Mouse (Mus musculus) adrenal gland, adult 18-20 months (tissue): Measurements from ENCODE around the gene Zfp740. TPM values are rescaled to one million over a fixed set of nuclear protein-coding genes. Genes with fewer than 3 reads are reported as not detected.
A peak's percentile ranks its signal among the peaks of the same experiment; 100 is the strongest.
"Not testable (repeated sequence)": the region's sequence is repeated elsewhere in the genome, so short reads cannot be mapped to it uniquely, and the experiment has no call there.

Source experiments
- DNase-seq, 2 experiments: peaks; one replicate each; pipeline ENCODE4 v3.0.0; 2021 to 2022; ENCODE audit warnings: low spot score in 2 of 2
- long read RNA-seq, 2 experiments: library from polyadenylated mRNA; stranded (forward); transcript quantifications; one replicate each; pipeline ENCODE4 v2.0.0; 2021
- total RNA-seq, 2 experiments: library from RNA; stranded (reverse); gene quantifications; 1 replicate in 1 of 2; 2 replicates in 1 of 2; pipeline ENCODE4 v1.2.3; 2021

The Zfp740 gene
- total RNA-seq = 10 to 100 TPM; 49.8 to 65.0 TPM
- long read RNA-seq, experiment 1, full-length matches to known transcripts = 10 of 42 reads
- long read RNA-seq, experiment 1, partial matches to known transcripts = 5 of 42 reads
- long read RNA-seq, experiment 1, other reads (novel, unspliced or antisense) = 27 of 42 reads
- long read RNA-seq, experiment 2, full-length matches to known transcripts = 14 of 94 reads
- long read RNA-seq, experiment 2, partial matches to known transcripts = 9 of 94 reads
- long read RNA-seq, experiment 2, other reads (novel, unspliced or antisense) = 71 of 94 reads

DNA sequence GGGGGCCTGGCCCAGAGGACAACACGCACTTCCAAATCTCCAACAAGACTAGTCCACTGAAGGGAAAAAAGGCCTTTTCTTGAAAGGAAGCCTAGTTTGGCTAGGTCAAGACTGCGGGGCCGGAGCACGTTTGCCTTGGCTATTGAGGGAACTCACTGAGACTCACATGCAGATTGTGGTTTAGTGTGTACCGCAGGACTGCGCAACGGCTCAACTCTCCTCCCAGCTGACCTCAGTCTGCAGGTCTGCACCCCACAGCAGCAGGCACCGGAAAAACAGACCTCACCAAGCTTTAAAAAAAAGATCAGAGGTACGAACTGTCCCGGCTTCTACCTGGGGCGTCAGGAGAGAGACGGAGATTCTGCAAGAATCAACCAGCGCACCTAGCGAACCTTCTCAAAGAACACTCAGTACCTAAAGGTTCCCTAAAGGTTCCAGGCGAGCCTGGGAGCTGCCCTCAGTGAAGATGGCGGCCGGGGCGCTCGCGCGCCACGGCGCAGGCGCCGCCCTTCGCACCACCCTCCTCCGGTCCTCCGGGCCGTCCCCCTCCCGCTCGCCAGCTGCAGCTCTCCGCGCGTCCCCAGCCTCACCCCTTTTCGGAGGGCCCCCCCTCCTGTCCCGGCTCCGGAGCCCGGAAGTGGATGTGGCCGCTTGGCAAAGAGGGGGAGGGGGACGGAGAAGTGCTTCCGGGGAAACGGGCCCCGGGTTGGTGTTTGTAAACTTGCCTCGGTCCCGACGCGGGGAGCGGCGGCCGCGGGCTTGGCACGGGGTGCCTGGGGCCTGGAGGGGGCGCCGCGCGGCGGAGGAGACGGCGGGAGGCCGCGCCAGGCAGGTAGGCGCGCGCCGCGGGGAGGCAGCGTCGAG lies at the start of gene Zfp740:
Zfp740 (plus strand) TSS at position 279 of the 864 bp plus-strand sequence.
- peak; percentile 88 for DNase-seq

DNA sequence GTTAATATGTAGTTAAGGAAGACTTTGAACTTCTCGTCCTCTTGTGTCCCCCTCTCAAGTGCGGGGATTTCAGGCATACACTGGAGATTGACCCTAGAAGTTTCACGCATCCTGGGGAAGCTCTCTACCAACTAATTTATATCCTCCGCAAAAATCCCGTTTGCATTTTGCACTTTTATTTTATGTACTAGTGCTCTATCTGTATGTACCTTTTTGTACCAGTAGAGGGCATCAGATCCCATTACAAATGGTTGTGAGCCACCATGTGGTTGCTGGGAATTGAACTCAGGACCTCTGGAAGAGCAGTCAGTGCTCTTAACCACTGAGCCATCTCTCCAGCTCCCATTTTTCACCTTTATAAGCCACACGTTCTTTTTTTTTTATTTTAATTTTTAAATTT lies 48.0 kb upstream of the Zfp740 start:
- not testable (repeated sequence) for DNase-seq

DNA sequence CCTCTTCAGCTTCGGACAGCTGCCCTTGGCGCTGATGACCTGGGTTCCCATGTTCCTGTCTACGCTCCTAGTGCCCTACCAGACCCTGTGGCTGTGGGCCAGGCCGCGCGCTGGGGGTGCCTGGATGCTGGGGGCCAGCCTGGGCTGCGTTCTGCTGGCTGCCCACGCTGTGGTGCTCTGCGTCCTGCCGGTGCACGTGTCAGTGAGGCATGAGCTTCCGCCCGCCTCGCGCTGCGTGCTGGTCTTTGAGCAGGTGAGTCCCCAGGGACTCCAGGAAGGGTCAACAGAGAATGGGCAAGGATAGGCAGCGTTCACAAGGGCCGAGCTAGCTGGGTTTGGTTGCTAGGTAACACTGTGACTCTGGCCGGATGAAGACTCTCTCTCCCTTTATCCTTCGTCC lies 46.2 kb upstream of the Zfp740 start:
- no peak for DNase-seq

DNA sequence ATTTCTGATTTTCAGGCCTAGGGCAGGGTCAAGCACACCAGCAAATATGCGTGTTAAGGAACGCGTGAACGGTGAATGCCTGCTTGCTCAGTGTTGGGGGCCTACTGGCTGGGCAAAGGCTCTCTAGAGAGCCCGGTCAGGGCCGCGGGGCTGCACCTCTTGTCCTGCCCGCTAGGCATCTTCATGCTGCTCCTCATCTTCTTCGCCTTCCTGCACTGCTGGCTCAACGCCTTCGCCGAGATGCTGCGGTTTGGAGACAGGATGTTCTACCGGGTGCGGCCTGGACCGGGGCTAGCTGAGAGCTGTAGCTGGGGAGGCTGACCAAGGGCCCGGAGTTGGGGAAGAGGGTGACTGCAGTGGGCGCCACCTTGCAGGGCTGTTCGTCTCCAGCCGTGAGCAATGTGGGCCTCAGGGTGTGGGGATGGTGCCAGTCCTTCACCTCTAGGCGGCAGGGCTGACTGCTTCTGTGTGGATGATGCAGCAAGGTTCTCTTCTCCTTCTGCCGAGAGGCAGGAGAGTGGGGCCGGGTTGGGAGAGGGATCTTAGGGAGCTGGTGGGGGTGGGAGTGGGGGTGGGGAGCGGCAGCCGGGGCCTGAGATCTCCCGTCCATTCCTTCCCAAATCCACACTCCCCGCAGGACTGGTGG lies 42.5 kb upstream of the Zfp740 start:
- no peak for DNase-seq

DNA sequence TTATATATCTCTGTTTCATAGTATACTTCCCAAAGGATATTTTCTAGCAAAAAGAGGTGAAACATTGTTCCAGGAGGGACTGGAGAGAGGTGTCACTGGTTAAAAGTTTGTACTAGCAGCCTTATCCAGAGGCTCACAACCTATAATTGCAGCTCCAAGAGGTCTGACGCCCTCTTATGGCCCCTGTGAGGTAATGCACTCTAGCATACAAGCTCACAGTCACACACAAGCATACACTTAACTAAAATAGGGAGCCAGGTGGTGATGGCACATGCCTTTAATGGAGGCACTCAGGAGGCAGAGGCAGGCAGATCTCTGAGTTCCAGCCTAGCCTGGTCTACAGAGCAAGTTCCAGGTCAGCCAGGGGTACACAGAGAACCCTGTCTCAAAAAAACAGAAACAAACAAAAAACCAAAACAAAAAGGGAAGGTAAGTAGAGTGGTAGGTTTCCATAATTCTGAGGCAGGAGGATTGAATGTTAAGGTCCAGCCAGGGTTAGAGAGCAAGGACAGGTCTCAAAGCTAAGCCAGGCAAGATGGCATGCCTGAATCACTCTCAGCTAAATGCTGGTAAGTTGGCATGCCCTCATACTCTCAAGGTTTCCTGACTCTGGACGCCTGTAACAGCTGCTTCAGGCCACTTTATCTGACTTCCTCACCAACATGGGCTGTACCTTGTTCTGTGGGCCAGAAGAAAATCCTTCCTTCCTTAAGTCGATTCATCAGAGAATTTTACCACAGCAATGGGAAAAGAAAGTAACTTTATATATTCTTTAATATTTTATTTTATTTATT lies 39.0 kb upstream of the Zfp740 start:
- no peak for DNase-seq

DNA sequence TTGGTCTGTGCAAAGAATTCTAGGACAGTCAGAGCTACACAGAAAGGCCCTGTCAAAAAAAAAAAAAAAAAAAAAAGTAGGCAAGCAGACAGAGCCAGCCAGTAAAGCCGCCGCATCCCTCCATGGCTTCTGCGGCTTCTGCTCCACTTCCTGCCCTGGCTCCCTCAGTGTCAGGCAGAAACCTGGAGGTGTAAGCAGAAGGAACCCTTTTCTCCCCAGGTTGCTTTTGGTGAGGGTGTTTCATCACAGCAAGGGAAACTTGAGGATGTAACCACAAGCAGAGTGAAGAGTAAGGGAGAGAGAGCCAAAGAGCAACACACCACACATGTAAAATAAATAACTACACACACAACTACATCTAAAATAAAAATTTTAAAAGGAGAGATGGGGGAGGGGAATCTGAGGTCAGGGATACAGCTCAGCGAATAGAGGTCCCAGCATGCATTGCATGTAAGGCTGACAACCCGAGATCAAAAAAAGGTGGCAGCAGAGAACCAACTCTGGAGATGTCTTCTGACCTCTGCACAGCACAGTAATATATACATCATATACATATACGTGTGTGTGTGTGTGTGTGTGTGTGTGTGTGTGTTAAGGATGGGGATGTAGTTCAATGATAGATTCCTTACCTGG lies 37.5 kb upstream of the Zfp740 start:
- no peak for DNase-seq

DNA sequence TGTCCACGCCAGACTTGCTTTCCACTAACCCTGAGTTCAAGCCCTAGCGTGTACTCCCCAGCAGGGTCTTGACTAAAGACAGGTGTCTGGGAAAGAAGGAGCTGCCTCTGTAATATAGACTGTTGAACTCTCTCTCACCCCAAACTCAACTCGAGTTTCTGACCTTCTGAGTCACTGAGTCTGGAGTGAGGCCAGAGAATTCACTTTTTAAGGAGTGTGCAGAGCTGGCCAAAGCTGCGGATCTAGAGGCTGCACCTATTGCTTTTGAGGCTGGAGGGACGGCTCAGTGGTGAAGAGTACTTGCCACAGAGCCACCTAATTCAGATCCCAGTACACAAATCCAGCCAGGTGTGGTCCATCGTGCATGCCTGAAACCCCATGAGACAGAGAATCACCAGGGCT lies 35.4 kb upstream of the Zfp740 start:
- DNase-seq = peak in 1 of 2 experiments; percentile 52

DNA sequence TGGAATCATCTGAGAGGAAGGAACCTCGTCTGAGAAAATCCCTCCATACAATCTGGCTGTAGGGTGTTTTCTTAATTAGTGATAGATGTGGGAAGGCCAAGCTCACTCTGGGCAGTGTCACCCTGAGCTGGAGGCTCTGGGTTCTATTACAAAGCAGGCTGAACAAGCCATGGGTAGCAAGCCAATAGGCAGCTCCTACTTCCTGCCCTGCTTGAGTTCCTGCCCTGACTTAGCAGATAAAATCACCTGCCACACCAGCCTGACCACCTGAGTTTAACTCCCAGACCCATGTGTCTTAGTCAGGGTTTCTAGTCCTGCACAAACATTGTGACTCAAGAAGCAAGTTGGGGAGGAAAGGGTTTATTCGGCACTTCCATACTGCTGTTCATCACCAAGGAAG lies 34.0 kb upstream of the Zfp740 start:
- DNase-seq = no peak

DNA sequence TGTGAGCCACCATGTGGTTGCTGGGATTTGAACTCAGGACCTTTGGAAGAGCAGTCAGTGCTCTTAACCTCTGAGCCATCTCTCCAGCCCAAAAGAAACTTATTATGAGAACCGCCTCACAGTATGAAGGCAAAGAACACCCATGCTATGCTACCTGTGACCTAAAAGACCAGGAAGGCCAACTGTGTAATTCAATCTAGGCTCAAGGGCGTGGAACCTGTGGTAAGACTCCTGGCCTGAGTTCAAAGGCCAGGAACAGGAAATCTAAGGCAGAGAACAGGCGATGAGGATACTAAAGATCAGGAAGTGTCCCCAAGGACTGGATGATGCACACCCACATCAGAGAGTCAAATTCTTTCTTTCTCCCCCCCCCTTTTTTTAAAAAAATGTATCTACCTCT lies 29.5 kb upstream of the Zfp740 start:
- DNase-seq = no peak

DNA sequence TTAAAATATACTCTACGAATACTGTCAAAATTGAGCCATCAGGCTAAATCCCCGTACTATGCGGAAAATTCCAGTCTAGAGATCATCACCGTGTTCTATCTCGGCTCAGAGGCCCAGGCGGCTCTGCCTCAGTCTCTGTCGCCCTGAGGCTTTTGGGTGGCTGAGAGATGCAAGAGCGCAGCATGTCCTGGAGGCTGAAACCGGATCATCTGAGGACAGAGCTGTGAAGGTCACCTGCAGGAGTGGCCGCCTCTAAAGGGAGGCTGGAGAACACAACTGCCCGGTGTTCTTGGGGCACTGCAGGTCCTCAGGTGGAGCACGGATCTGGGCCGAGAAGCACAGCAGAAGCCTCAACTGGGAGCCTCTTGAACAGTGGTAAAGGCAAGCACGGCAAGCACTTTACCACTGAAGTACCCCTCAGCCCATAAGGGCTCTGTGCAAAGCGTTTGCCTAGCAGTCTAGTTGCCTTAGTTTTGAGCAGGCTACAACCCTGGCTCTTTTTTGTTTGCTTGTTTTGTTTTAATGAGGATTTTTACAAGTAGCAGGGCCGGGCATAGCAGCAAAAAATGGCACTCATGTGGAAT lies 27.2 kb upstream of the Zfp740 start:
- DNase-seq = no peak

DNA sequence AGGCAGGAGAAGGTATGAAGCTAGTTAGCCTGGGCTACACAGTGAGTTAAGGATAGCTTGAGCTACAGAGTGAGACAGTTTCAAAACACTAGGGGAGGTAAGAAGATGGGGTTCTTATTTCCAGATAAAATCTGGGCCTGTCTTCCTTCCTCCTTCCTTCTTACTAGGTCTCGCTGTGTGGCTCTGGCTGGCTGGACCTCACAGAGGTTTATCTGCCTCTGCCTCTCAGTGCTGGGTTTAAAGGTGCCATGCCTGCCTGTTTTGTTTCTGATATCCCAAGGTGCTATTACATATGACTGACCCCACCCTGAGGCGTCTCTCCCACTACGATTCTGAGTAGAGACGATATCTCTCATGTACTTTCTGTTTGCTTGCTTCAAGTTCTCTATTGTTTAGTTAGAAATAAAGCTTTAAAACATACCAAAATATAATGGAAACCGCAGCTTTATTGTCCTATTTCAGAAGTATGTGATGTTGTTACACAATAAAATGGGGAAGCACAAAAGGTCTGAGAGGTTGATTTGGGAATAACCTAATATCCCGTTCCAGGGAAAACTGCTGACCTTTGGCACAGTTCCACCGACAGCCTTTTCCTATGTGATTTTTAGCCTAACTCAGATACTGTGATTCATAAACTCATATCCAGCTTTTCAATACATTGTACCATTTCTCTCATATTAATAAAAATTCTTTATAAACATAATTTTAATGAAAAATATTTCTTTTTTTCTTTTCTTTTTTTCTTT lies 26.3 kb upstream of the Zfp740 start:
- no peak for DNase-seq

DNA sequence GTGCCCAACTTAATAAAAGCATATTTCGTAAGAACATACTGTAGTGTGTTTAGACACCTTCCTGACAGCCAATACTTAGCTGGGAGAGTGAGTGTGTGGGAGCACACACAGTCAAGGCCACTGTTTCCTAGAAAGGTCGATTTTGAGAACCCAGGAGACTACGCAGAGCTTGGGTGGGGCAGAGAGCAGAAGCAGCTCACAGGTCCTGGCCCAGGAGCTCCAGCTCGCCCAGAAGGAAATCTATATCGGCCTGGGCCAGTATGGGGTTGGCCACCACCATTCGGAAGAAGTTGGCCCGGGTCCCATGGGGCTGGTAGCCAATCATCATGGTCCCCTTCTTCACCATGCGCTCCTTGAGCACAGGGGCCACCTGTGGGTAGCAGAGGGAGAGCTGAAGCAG lies 25.6 kb upstream of the Zfp740 start:
- DNase-seq = no peak

DNA sequence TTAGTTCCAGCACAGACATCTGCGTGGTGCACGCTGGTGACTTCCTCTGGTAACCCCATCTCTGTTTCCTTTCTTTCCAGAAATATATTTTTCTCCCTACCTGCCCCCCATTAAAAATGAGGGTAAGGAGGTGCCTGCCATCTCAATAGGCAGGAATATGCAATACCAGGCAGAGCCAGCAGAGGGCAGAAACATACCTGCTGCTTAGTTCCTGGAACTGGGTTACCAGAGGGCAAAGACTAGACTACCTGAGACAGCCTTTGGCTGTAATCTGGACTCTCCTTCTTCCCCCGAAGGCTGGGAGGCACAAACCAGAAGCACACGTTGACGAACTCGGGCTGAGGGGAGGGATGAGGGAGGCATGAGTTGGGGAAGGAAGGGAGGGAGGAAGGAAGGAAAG lies 24.8 kb upstream of the Zfp740 start:
- peak; percentile 84 to 85 for DNase-seq

DNA sequence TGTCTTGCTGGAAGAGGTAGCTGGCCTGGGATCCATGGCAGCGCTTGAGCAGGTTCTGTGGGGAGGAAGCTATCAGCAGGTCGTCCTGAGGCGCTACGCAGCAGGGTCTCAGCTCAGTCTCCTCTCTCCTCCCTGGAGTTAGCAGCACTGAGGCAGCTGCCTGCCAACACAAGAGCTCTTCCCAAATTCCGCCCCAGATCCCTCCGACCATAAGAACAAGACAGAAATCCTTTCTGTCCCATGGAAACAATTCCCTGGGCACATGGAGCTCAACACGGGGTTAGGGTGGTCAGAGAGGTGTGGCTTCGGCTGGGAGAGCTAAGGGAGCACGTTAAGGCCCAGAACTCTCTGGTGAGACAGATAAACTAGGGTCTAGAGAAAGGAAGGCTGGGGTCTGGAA lies 23.9 kb upstream of the Zfp740 start:
- DNase-seq = no peak

DNA sequence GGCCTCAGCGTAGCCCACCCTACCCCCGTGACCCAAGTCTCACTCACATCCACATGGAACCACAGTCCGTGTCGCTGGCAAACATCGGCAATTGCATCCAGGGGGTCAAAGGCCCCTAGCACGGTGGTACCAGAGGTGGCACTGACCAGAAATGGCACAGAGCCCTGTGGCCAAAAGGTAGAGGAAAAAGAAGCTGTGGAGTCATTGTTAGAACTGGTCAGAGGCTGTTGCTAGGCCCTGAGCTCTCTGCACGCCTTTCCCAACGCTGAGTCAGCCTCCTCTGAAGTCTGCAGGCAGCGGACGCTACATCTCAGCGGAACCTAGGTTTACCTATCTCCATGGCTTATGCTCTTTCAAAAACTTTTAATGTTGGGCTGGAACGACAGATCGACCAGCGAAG lies 23.1 kb upstream of the Zfp740 start:
- no peak for DNase-seq

DNA sequence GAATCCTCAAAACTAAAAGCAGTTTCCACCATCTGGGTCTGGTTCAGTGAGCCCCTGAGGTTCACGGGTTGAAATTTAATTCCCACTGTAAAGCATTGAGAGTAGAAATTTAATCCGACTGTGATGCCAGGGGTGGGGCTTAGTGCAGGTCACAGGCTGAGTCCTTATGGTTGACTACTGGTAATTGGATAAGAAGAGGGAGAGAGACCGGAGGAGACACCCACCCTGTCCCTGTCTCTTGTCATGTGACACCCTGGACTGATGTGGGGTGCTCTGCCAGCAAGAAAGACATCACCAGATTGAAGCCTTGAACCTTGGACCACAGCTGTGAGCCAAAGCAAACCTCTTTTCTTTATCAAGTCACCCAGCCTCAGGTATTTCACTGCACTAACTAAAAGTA lies 20.0 kb upstream of the Zfp740 start:
- no peak for DNase-seq

DNA sequence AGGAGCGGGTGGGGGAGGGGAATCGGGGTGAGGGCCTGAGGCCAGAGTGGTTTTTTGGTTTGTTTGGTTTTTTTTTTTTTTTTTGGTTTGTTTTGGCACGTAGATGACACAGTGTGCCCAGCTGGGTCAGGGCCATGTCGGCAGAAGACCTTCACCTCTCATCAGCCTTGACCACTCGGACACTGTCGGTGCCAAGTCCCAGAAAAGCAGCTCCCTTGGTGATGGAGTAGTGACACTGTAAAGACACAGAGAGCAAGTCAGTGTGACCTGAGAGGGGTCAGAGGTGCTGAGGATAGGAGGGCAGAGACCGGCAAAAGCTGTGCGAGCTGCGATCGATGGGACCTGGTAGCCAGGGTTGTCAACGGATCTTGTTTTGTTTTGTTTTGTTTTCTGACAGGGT lies 16.8 kb upstream of the Zfp740 start:
- no peak for DNase-seq

DNA sequence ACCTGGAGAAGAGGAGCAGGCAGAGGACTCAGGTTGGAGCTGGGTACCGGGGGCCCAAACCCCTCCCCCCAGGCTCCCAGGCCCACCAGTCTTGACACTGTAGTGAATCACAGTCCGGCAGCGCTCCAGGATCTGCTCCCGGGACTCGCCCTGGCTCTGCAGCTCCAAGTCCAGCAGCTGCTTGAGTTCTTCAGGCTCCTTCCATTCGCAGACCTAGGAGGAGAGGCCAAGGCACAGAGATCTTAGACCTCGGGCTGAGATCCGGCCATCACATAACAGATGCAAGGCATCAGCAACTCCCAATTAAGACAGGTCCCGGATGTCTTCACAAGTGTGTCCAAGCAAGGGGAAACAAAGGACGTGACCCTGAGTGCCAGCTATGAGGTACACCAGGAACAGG lies 15.0 kb upstream of the Zfp740 start:
- DNase-seq = no peak

DNA sequence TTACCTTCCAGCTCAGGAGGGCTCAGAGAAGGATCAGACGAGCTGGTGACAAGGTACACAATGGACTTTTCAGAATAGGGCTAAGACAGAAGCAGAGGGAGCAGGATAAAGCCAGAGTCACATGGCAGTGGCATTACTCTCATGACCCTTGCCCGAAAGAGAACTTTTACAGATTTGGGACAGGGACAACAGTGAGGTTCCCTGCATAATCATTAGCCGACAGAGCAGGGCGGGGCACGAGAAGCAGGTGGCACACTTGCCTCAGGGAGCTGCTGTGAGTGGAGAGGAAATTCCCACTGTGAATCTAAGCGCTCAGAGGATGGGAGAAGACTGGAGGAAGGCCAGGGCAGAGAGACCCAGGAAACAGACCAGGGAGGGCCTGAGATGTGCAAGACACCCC lies 14.2 kb upstream of the Zfp740 start:
- no peak for DNase-seq

DNA sequence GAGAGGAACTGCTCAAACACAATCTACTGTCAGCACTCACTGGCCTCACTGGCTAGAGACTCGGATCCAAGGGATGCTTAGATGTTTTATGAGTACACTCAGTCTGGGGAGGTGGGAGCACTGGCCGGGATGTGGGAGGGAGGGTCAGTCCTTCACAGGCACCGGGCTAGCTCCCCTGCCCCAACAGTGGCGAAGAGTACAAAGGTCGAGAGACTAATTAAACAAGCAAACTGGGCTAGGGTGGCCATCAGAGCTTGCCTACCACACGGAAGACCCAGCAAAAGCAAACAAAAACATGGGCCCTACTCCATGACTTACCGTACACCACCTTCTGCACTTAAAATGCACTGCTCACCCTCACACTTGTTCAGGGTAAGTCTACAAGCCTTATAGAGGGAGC lies 11.3 kb upstream of the Zfp740 start:
- no peak for DNase-seq
